Mouse (Mus musculus): Measurements from ENCODE around the gene Nol6. TPM values are rescaled to one million over a fixed set of nuclear protein-coding genes. Genes with fewer than 3 reads are reported as not detected.

Gene Nol6
- total and polyA plus RNA-seq, 2 experiments from 2014 or later = 39.9 to 70.8 TPM

GRCm38 (mm10) chr4:41115074-41115473 is 9.2 kb downstream of the Nol6 start:
- H3K4me2 ChIP-seq (ENCODE audit: low read depth, low read length, poor library complexity, severe bottlenecking) = no peak overlapping the region
- no peak for DNase-seq (ENCODE audit: low spot score)
- WGBS = 86% methylated on average over 6 of the region's 6 CpGs
- H3K4me1 ChIP-seq (ENCODE audit: insufficient read depth, low read length) = no peaks in the 10 kb centered on the region
- no peaks in the 10 kb centered on the region for H3K27me3 ChIP-seq (ENCODE audit: insufficient read depth, low read length)
- TF ChIP-seq CTCF (IDR thresholded peaks at IDR 0.05) = no peak
- no peak overlapping the region for H3K4me3 ChIP-seq (ENCODE audit: low read depth, low read length)
- no peak overlapping the region for H3K27ac ChIP-seq (ENCODE audit: low read depth, low read length)
- H3K36me3 ChIP-seq (ENCODE audit: insufficient read depth, low read length) = peaks cover 63% of the 10 kb centered on the region
- H3K9me3 ChIP-seq (ENCODE audit: low read length) = no peaks in the 10 kb centered on the region
- no peak overlapping the region for H3K9ac ChIP-seq (replicated peaks; ENCODE audit: low read length, poor library complexity, severe bottlenecking)
- no peak for ATAC-seq (ENCODE audit: low FRiP score)

DNA sequence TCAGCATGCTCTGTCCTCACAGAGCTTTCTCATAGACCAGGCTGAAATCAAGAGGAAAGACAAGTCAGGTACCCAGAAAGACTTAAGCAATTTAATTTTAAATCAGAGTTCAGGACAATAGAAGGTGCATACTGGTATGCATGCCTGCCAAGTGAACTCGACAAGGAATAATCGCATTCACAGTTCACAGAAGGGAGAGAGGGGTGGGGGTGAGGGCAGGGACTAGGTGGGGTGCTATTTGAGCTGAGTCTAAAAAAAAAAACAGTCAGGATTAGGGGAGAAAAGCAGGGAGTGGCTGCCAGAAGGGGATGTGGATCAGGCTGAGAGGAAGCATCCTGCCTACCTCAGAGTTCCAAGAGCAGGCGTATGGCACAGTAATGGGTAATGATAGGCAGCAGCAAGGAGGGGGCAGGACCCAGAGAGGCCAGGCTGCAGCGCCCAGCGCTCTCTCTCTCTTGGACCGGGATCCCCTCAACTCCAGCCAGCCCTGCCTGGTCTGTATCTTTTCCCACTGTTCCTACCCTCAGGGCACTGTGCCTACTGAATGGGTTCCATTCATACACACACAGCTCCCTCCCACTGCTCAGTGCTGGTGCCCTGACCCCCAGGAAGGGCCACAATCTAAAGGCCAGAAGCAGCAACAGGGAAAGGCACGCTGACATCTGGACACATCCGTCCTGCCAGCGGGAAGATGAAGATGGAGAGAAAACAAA is 9.7 kb downstream of the Nol6 start:
- no peak for ATAC-seq (ENCODE audit: low FRiP score)
- DNase-seq (ENCODE audit: low spot score) = no peak
- Histone ChIP-seq H3K4me3 (ENCODE audit: low read depth, low read length) (no peak overlapping the region), H3K27me3 (ENCODE audit: insufficient read depth, low read length) (no peaks in the 10 kb centered on the region), H3K4me1 (ENCODE audit: insufficient read depth, low read length) (no peaks in the 10 kb centered on the region), H3K27ac (ENCODE audit: low read depth, low read length) (no peak overlapping the region), H3K36me3 (ENCODE audit: insufficient read depth, low read length) (peaks cover 57% of the 10 kb centered on the region), H3K9me3 (ENCODE audit: low read length) (no peaks in the 10 kb centered on the region), H3K9ac (replicated peaks; ENCODE audit: low read length, poor library complexity, severe bottlenecking) (no peak overlapping the region), H3K4me2 (ENCODE audit: low read depth, low read length, poor library complexity, severe bottlenecking) (no peak overlapping the region)
- no peak for TF ChIP-seq CTCF (IDR thresholded peaks at IDR 0.05)
- 91% methylated on average over 9 of the region's 9 CpGs for WGBS

GRCm38 (mm10) chr4:41108717-41109425 is 15.4 kb downstream of the Nol6 start:
- WGBS = 83% methylated on average over 10 of the region's 10 CpGs
- ATAC-seq (ENCODE audit: low FRiP score) = no peak
- TF ChIP-seq CTCF (IDR thresholded peaks at IDR 0.05) = no peak
- Histone ChIP-seq H3K9ac (replicated peaks; ENCODE audit: low read length, poor library complexity, severe bottlenecking) (no peak overlapping the region), H3K9me3 (ENCODE audit: low read length) (no peaks in the 10 kb centered on the region), H3K4me3 (ENCODE audit: low read depth, low read length) (no peak overlapping the region), H3K27ac (ENCODE audit: low read depth, low read length) (no peak overlapping the region), H3K36me3 (ENCODE audit: insufficient read depth, low read length) (peaks cover 1% of the 10 kb centered on the region), H3K27me3 (ENCODE audit: insufficient read depth, low read length) (no peaks in the 10 kb centered on the region), H3K4me2 (ENCODE audit: low read depth, low read length, poor library complexity, severe bottlenecking) (no peak overlapping the region), H3K4me1 (ENCODE audit: insufficient read depth, low read length) (no peaks in the 10 kb centered on the region)
- no peak for DNase-seq (ENCODE audit: low spot score)

DNA sequence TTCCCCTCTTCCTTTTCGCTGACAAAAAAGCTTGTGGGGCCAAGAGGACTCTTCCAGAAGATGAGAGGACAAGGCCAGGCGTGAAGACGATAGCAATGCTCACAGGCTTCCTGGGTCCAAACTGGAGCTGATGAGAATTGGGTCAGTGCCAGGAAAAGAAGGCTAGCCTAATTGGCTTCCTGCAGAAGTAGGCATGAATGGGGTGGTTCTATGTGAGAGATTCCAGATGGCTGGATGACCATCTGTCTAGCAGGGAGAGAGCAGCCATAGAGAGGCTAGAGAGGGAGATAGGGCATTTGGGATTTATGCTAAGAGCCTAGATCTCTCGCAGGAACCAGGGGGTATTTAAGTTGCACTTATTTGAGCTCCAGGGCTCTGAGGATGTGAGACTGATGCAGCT is 16.8 kb downstream of the Nol6 start:
- Histone ChIP-seq H3K27me3 (ENCODE audit: insufficient read depth, low read length) (no peaks in the 10 kb centered on the region), H3K9ac (replicated peaks; ENCODE audit: low read length, poor library complexity, severe bottlenecking) (no peak overlapping the region), H3K36me3 (ENCODE audit: insufficient read depth, low read length) (no peaks in the 10 kb centered on the region), H3K4me1 (ENCODE audit: insufficient read depth, low read length) (no peaks in the 10 kb centered on the region), H3K27ac (ENCODE audit: low read depth, low read length) (no peak overlapping the region), H3K4me2 (ENCODE audit: low read depth, low read length, poor library complexity, severe bottlenecking) (no peak overlapping the region), H3K9me3 (ENCODE audit: low read length) (no peaks in the 10 kb centered on the region), H3K4me3 (ENCODE audit: low read depth, low read length) (no peak overlapping the region)
- peak; percentile 65 for DNase-seq (ENCODE audit: low spot score)
- no peak for TF ChIP-seq CTCF (IDR thresholded peaks at IDR 0.05)
- 63% methylated on average over 4 of the region's 4 CpGs for WGBS
- no peak for ATAC-seq (ENCODE audit: low FRiP score)

DNA sequence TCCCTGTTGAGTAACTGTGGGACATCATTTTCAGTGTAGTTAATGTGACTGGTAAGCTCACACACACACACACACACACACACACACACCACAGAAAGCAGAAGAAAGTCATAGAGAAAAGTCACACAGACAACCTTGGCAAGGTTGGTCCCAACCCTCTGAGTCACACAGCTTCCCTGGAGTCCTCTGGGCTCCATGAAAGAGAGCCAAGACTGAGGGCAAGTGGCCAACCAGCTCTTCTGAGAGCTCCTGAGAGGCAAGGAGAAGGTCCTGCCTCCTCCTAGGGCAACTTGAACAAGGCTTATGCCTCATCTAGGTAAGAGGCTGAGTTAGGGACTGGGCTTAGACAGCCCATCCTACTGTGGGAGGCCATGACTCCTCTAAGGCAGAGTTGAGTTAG is 21.4 kb downstream of the Nol6 start:
- DNase-seq (ENCODE audit: low spot score) (no peak), ATAC-seq (ENCODE audit: low FRiP score) (no peak)
- Histone ChIP-seq H3K9ac (replicated peaks; ENCODE audit: low read length, poor library complexity, severe bottlenecking) (no peak overlapping the region), H3K27me3 (ENCODE audit: insufficient read depth, low read length) (no peaks in the 10 kb centered on the region), H3K27ac (ENCODE audit: low read depth, low read length) (no peak overlapping the region), H3K4me1 (ENCODE audit: insufficient read depth, low read length) (peaks cover 2% of the 10 kb centered on the region; the same call in 1 of the 2 replicates), H3K4me2 (ENCODE audit: low read depth, low read length, poor library complexity, severe bottlenecking) (no peak overlapping the region), H3K9me3 (ENCODE audit: low read length) (no peaks in the 10 kb centered on the region), H3K36me3 (ENCODE audit: insufficient read depth, low read length) (no peaks in the 10 kb centered on the region), H3K4me3 (ENCODE audit: low read depth, low read length) (no peak overlapping the region)
- TF ChIP-seq CTCF (IDR thresholded peaks at IDR 0.05) = no peak

GRCm38 (mm10) chr4:41100986-41101385 is 23.3 kb downstream of the Nol6 start:
- Histone ChIP-seq H3K4me3 (ENCODE audit: low read depth, low read length) (no peak overlapping the region), H3K27me3 (ENCODE audit: insufficient read depth, low read length) (0 out of 2 replicates have a peak, but pooled peaks cover 4% of the 10 kb centered on the region), H3K4me1 (ENCODE audit: insufficient read depth, low read length) (peaks cover 4% of the 10 kb centered on the region; the same call in 1 of the 2 replicates), H3K9ac (replicated peaks; ENCODE audit: low read length, poor library complexity, severe bottlenecking) (no peak overlapping the region), H3K4me2 (ENCODE audit: low read depth, low read length, poor library complexity, severe bottlenecking) (no peak overlapping the region), H3K36me3 (ENCODE audit: insufficient read depth, low read length) (no peaks in the 10 kb centered on the region), H3K9me3 (ENCODE audit: low read length) (no peaks in the 10 kb centered on the region), H3K27ac (ENCODE audit: low read depth, low read length) (no peak overlapping the region)
- WGBS = 12% methylated on average over 1 of the region's 1 CpGs
- ATAC-seq (ENCODE audit: low FRiP score) (no peak), DNase-seq (ENCODE audit: low spot score) (no peak)
- no peak for TF ChIP-seq CTCF (IDR thresholded peaks at IDR 0.05)

Measured in midbrain, postnatal 0 days (tissue).